In the genomic region with DNA sequence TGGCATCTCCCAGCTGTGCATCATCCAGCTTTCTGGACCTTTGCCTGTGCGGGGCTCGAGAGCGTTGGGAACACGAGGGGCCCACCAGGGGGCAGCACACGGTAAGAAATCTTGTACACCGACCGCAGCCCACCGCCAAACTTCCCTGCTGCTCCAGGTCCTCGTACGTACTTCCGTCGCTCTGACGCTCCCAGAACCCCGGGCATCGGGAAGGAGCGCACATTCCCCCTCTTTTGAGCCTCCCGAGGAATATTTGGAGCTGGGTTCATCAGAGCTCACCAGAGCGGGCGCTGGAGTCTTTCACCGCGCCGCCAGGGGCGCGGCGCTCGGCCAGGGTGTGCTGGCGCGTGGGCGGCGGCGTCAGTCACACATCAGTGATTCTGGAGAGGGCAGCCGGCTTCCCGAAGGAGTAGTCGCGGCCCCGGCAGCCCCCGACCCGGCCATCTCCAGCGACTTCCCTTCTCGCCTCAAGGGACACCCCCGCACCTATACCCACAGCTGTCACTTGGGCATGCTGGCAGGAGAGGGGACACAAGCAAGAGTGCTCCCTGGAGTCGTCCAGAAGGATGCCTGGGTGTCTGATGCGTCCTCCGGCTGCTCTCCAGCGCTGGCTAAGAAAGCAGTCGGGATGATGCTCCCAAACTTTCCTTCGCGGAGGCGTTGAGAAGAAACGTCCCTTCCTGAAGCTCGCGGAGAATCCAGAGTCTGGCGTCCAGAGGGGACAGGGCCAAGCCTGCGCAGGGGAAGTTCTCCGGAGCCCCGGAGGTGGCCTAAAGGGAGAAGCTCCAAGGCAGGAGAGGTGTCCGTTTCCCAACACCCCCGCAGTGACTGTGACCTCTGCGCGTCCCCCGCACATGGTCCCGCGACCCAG, we compare ENCODE assay signal across 8 mouse cellular contexts. TPM values are rescaled to one million over a fixed set of nuclear protein-coding genes. Genes with fewer than 3 reads are reported as not detected.
DNase-seq lines count a peak whose midpoint lies in the region; ATAC-seq lines count a peak whose summit lies in the region.

No protein-coding gene starts in this region.

- DNase-seq in A20 (ENCODE audit: low read depth, low spot score): peak; percentile 53
- DNase-seq in forebrain, embryonic 11.5 days (ENCODE audit: low spot score): peak; percentile 95
- DNase-seq in kidney, postnatal 14 days: peak; percentile 86
- DNase-seq in liver, embryonic 11.5 days (ENCODE audit: low spot score): peak; percentile 74
- DNase-seq in neural tube, embryonic 10.5 days (ENCODE audit: extremely low spot score, low spot score): peak; percentile 83

- ATAC-seq in forebrain, embryonic 11.5 days (replicated peaks; ENCODE audit: low FRiP score): peak; percentile 83
- peak; percentile 78 for ATAC-seq in heart, embryonic 15.5 days (replicated peaks; ENCODE audit: insufficient number of reproducible peaks, insufficient read depth, low FRiP score, low read depth)
- no peak; the same call in 1 of the 2 replicates for ATAC-seq in liver, embryonic 11.5 days (replicated peaks; ENCODE audit: low FRiP score)
- ATAC-seq in stomach, embryonic 16.5 days (ENCODE audit: insufficient read depth, low FRiP score): peak; percentile 80

- H3K27ac ChIP-seq in brown adipose tissue, adult 24 weeks (replicated peaks; ENCODE audit: low read depth, low read length): no peak overlapping the region
- H3K27ac ChIP-seq in forebrain, embryonic 11.5 days (ENCODE audit: low read depth, low read length): no peak overlapping the region
- H3K27ac ChIP-seq in heart, embryonic 15.5 days: no peak overlapping the region
- H3K27ac ChIP-seq in liver, embryonic 11.5 days (ENCODE audit: low read depth, low read length): no peak overlapping the region
- H3K27ac ChIP-seq in stomach, embryonic 16.5 days (ENCODE audit: low read length): no peak overlapping the region

- peak overlapping the region; percentile 100 for H3K4me2 ChIP-seq in forebrain, embryonic 11.5 days (ENCODE audit: low read depth, low read length, severe bottlenecking)
- peak overlapping the region; percentile 100 for H3K4me2 ChIP-seq in heart, embryonic 15.5 days
- H3K4me2 ChIP-seq in liver, embryonic 11.5 days: peak overlapping the region; percentile 83
- peak overlapping the region; percentile 94 for H3K4me2 ChIP-seq in stomach, embryonic 16.5 days (ENCODE audit: low read depth, low read length)

- under 1% methylated on average over 63 of the region's 63 CpGs for WGBS in forebrain, embryonic 11.5 days
- WGBS in heart, embryonic 15.5 days: under 1% methylated on average over 63 of the region's 63 CpGs
- WGBS in liver, embryonic 11.5 days: under 1% methylated on average over 63 of the region's 63 CpGs
- under 1% methylated on average over 62 of the region's 63 CpGs for WGBS in stomach, embryonic 16.5 days

- H3K9me3 ChIP-seq in forebrain, embryonic 11.5 days (ENCODE audit: control insufficient read depth, low read length): no peaks in the 10 kb centered on the region
- H3K9me3 ChIP-seq in heart, embryonic 15.5 days (replicated peaks): no peaks in the 10 kb centered on the region
- no peaks in the 10 kb centered on the region for H3K9me3 ChIP-seq in liver, embryonic 11.5 days (ENCODE audit: control insufficient read depth, low read length)
- H3K9me3 ChIP-seq in stomach, embryonic 16.5 days (replicated peaks; ENCODE audit: control insufficient read depth, low read length): no peaks in the 10 kb centered on the region

- peak overlapping the region; percentile 61 for H3K4me3 ChIP-seq in brown adipose tissue, adult 24 weeks (ENCODE audit: insufficient read depth, low read depth, low read length)
- peak overlapping the region; percentile 62 for H3K4me3 ChIP-seq in forebrain, embryonic 11.5 days (ENCODE audit: low read depth, low read length)
- peak overlapping the region; percentile 64 for H3K4me3 ChIP-seq in heart, embryonic 15.5 days
- H3K4me3 ChIP-seq in liver, embryonic 11.5 days (ENCODE audit: low read depth, low read length): peak overlapping the region; percentile 51
- peak overlapping the region; percentile 57 for H3K4me3 ChIP-seq in stomach, embryonic 16.5 days (replicated peaks; ENCODE audit: low read length)

- H3K27me3 ChIP-seq in forebrain, embryonic 11.5 days (ENCODE audit: control insufficient read depth, insufficient read depth, low read length): peaks cover 29% of the 10 kb centered on the region
- peaks cover 74% of the 10 kb centered on the region for H3K27me3 ChIP-seq in heart, embryonic 15.5 days
- H3K27me3 ChIP-seq in liver, embryonic 11.5 days (replicated peaks; ENCODE audit: control insufficient read depth, insufficient read depth, low read length): peaks cover 30% of the 10 kb centered on the region
- peaks cover 20% of the 10 kb centered on the region for H3K27me3 ChIP-seq in stomach, embryonic 16.5 days (ENCODE audit: control insufficient read depth, insufficient read depth, low read length)

- H3K9ac ChIP-seq in forebrain, embryonic 11.5 days (ENCODE audit: low read length): peak overlapping the region; percentile 60
- peak overlapping the region; percentile 52 for H3K9ac ChIP-seq in heart, embryonic 15.5 days
- no peak overlapping the region for H3K9ac ChIP-seq in liver, embryonic 11.5 days (ENCODE audit: low read depth, low read length)
- peak overlapping the region; percentile 73 for H3K9ac ChIP-seq in stomach, embryonic 16.5 days (ENCODE audit: low read length)

- peaks cover 2% of the 10 kb centered on the region; the same call in 1 of the 2 replicates for H3K4me1 ChIP-seq in brown adipose tissue, adult 24 weeks (ENCODE audit: control insufficient read depth, insufficient read depth, insufficient read length, low read length)
- peaks cover 8% of the 10 kb centered on the region; the same call in 1 of the 2 replicates for H3K4me1 ChIP-seq in forebrain, embryonic 11.5 days (replicated peaks; ENCODE audit: control insufficient read depth, insufficient read depth, low read length)
- peaks cover 17% of the 10 kb centered on the region for H3K4me1 ChIP-seq in heart, embryonic 15.5 days (replicated peaks)
- no peaks in the 10 kb centered on the region; the same call in 1 of the 2 replicates for H3K4me1 ChIP-seq in liver, embryonic 11.5 days (replicated peaks; ENCODE audit: control insufficient read depth, insufficient read depth, low read length)
- no peaks in the 10 kb centered on the region for H3K4me1 ChIP-seq in stomach, embryonic 16.5 days (ENCODE audit: control insufficient read depth, insufficient read depth, low read length)

- no peaks in the 10 kb centered on the region for H3K36me3 ChIP-seq in forebrain, embryonic 11.5 days (ENCODE audit: control insufficient read depth, insufficient read depth, low read length)
- no peaks in the 10 kb centered on the region for H3K36me3 ChIP-seq in heart, embryonic 15.5 days
- H3K36me3 ChIP-seq in liver, embryonic 11.5 days (ENCODE audit: control insufficient read depth, insufficient read depth, low read length): no peaks in the 10 kb centered on the region
- no peaks in the 10 kb centered on the region for H3K36me3 ChIP-seq in stomach, embryonic 16.5 days (ENCODE audit: control insufficient read depth, insufficient read depth, low read length)

RNA-seq across cellular contexts. Expression of a gene that starts 0.7 kb away (rescaled TPM):
- 0.63 and 0.95 TPM in 2 replicates for polyA plus RNA-seq in brown adipose tissue, adult 24 weeks (2012; ENCODE audit: insufficient read depth, insufficient read length, missing spikeins)
- polyA plus RNA-seq in forebrain, embryonic 11.5 days (2014; fragmentation: Nextera tagmentation; extraction: Ambion mirVana): 1.8 and 2.0 TPM in 2 replicates
- polyA plus RNA-seq in heart, embryonic 15.5 days (2015; fragmentation: Nextera tagmentation; extraction: Ambion mirVana): 0.34 and 0.99 TPM in 2 replicates
- 0.03 TPM in 1 of 2 replicates, not detected in the other for polyA plus RNA-seq in liver, embryonic 11.5 days (2014; fragmentation: Nextera tagmentation; extraction: Ambion mirVana)
- 0.55 and 0.79 TPM in 2 replicates for polyA plus RNA-seq in stomach, embryonic 16.5 days (2015; fragmentation: Nextera tagmentation; extraction: Ambion mirVana)
